Mouse (Mus musculus) ES-E14 (cell line): ENCODE measurements around the gene Usp47.

Experiments
- ZC3H11A ChIP-seq: IDR thresholded peaks from 2 replicates; pipeline ENCODE4 v1.6.1; 2012; ENCODE audit warnings: low read depth, mild to moderate bottlenecking, inconsistent platforms, low read length, borderline replicate concordance
- ZNF384 ChIP-seq: IDR thresholded peaks from 2 replicates; pipeline ENCODE4 v1.6.1; 2012; ENCODE audit warnings: low read depth, low read length, inconsistent platforms

GRCm38 (mm10) chr7:112120861-112121810 lies 97.8 kb downstream of the Usp47 start:
- TF ChIP-seq ZNF384, result no peak
- TF ChIP-seq ZC3H11A, result no peak
